Mouse (Mus musculus) forebrain, embryonic 11.5 days (tissue): ENCODE data around the gene Pla2g16. TPM values are rescaled to one million over a fixed set of nuclear protein-coding genes. Genes with fewer than 3 reads are reported as not detected.
A peak's percentile ranks its signal among the peaks of the same experiment; 100 is the strongest.

Source experiments
- ATAC-seq: fragments of 200-750 bp; cut with Nextera tagmentation; replicated peaks from 2 replicates; pipeline ENCODE4 v1.8.0; 2017; ENCODE audit warnings: moderate TSS enrichment; ENCODE audit not compliant: low FRiP score
- DNase-seq: peaks from one replicate; pipeline ENCODE4 v3.0.0-alpha.2; 2017; ENCODE audit warnings: low spot score
- H3K27ac ChIP-seq: fragments of 300-500 bp; sonication (generic); 2 replicates; pipeline ENCODE4 v1.5.1; 2014; ENCODE audit warnings: low read depth, low read length
- H3K27me3 ChIP-seq: fragments of 300-500 bp; sonication (generic); 2 replicates; pipeline ENCODE4 v1.6.1; 2014; ENCODE audit warnings: mild to moderate bottlenecking, low read length, mixed read lengths; ENCODE audit not compliant: control insufficient read depth, insufficient read depth
- H3K36me3 ChIP-seq: fragments of 300-500 bp; sonication (generic); 2 replicates; pipeline ENCODE4 v1.6.1; 2014; ENCODE audit warnings: mild to moderate bottlenecking, low read length, moderate library complexity, mixed read lengths; ENCODE audit not compliant: control insufficient read depth, insufficient read depth
- H3K4me1 ChIP-seq: fragments of 300-500 bp; sonication (generic); replicated peaks from 2 replicates; pipeline ENCODE4 v1.6.1; 2014; ENCODE audit warnings: low read length, mixed read lengths; ENCODE audit not compliant: control insufficient read depth, insufficient read depth
- H3K4me2 ChIP-seq: fragments of 300-500 bp; sonication (generic); 2 replicates; pipeline ENCODE4 v1.6.1; 2014; ENCODE audit warnings: low read depth, mild to moderate bottlenecking, low read length, moderate library complexity, mixed read lengths; ENCODE audit not compliant: severe bottlenecking
- H3K4me3 ChIP-seq: fragments of 300-500 bp; sonication (generic); 2 replicates; pipeline ENCODE4 v1.5.1; 2014; ENCODE audit warnings: low read depth, low read length
- H3K9ac ChIP-seq: fragments of 300-500 bp; sonication (generic); 2 replicates; pipeline ENCODE4 v1.6.1; 2014; ENCODE audit warnings: low read length
- H3K9me3 ChIP-seq: fragments of 300-500 bp; sonication (generic); 2 replicates; pipeline ENCODE4 v1.6.1; 2016; ENCODE audit warnings: low read length, mixed read lengths; ENCODE audit not compliant: control insufficient read depth
- WGBS: fragments of 180-500 bp; shearing (Covaris S2); extraction: QIAGEN DNeasy Blood & Tissue Kit; methylation state at CpG from one replicate; pipeline ENCODE4 v1.1.7; 2014; 5-methylcytosine and 5-hydroxymethylcytosine counted together
- polyA plus RNA-seq: library from polyadenylated mRNA; unstranded; fragments of >200 nt; fragmentation: Nextera tagmentation; extraction: Ambion mirVana; gene quantifications from 2 replicates; pipeline ENCODE4 v1.2.1, GENCODE M21; 2014

The Pla2g16 gene
- polyA plus RNA-seq, 1 experiment from 2014 or later, result 4.4 TPM

GRCm38 (mm10) chr19:7556641-7557040, 618 bp upstream of the Pla2g16 start:
- Histone ChIP-seq H3K27ac (no peak overlapping the region), H3K4me1 (peaks cover 2% of the 10 kb centered on the region; the same call in 1 of the 2 replicates), H3K9ac (no peak overlapping the region), H3K9me3 (no peaks in the 10 kb centered on the region), H3K27me3 (no peaks in the 10 kb centered on the region), H3K4me3 (no peak overlapping the region), H3K4me2 (no peak overlapping the region), H3K36me3 (no peaks in the 10 kb centered on the region)
- 96% methylated on average over 1 of the region's 1 CpGs for WGBS
- DNase-seq, result no peak
- no peak for ATAC-seq

GRCm38 (mm10) chr19:7557844-7558243, 585 bp downstream of the Pla2g16 start:
- DNase-seq, result no peak
- H3K27me3 ChIP-seq, result no peaks in the 10 kb centered on the region
- no peaks in the 10 kb centered on the region for H3K36me3 ChIP-seq
- peak overlapping the region; percentile 71 for H3K4me2 ChIP-seq
- peak overlapping the region; percentile 56 for H3K9ac ChIP-seq
- peak overlapping the region; percentile 41 for H3K4me3 ChIP-seq
- ATAC-seq, result no peak
- H3K4me1 ChIP-seq, result peaks cover 2% of the 10 kb centered on the region; the same call in 1 of the 2 replicates
- H3K27ac ChIP-seq, result no peak overlapping the region
- 3% methylated on average over 4 of the region's 4 CpGs for WGBS
- H3K9me3 ChIP-seq, result no peaks in the 10 kb centered on the region

- Histone ChIP-seq H3K27ac (no peak overlapping the region), H3K4me3 (no peak overlapping the region), H3K4me1 (peaks cover 2% of the 10 kb centered on the region; the same call in 1 of the 2 replicates), H3K36me3 (no peaks in the 10 kb centered on the region), H3K9ac (no peak overlapping the region), H3K4me2 (no peak overlapping the region), H3K27me3 (no peaks in the 10 kb centered on the region), H3K9me3 (no peaks in the 10 kb centered on the region)
- ATAC-seq, result no peak
- 84% methylated on average over 4 of the region's 4 CpGs for WGBS
- DNase-seq, result no peak
These were observed 1.4 kb downstream of the Pla2g16 start for GRCm38 (mm10) chr19:7558675-7559074.

GRCm38 (mm10) chr19:7559986-7560385, 2.7 kb downstream of the Pla2g16 start:
- Histone ChIP-seq H3K9me3 (no peaks in the 10 kb centered on the region), H3K27me3 (no peaks in the 10 kb centered on the region), H3K36me3 (no peaks in the 10 kb centered on the region), H3K9ac (no peak overlapping the region), H3K27ac (no peak overlapping the region), H3K4me1 (peaks cover 2% of the 10 kb centered on the region; the same call in 1 of the 2 replicates), H3K4me2 (no peak overlapping the region), H3K4me3 (no peak overlapping the region)
- DNase-seq (no peak), ATAC-seq (no peak)
- WGBS, result 83% methylated on average over 4 of the region's 4 CpGs

- Histone ChIP-seq H3K4me3 (no peak overlapping the region), H3K36me3 (no peaks in the 10 kb centered on the region), H3K9me3 (no peaks in the 10 kb centered on the region), H3K9ac (no peak overlapping the region), H3K27ac (no peak overlapping the region), H3K4me2 (no peak overlapping the region), H3K27me3 (no peaks in the 10 kb centered on the region), H3K4me1 (peaks cover 2% of the 10 kb centered on the region; the same call in 1 of the 2 replicates)
- no peak for DNase-seq
- 76% methylated on average over 3 of the region's 3 CpGs for WGBS
- no peak for ATAC-seq
These were observed 4.2 kb downstream of the Pla2g16 start for GRCm38 (mm10) chr19:7561456-7561855.

- 89% methylated on average over 10 of the region's 10 CpGs for WGBS
- Histone ChIP-seq H3K36me3 (no peaks in the 10 kb centered on the region), H3K9ac (no peak overlapping the region), H3K4me2 (no peak overlapping the region), H3K27me3 (no peaks in the 10 kb centered on the region), H3K27ac (no peak overlapping the region), H3K4me3 (no peak overlapping the region), H3K4me1 (peaks cover 2% of the 10 kb centered on the region; the same call in 1 of the 2 replicates), H3K9me3 (no peaks in the 10 kb centered on the region)
- DNase-seq (no peak), ATAC-seq (no peak)
These were observed 5.4 kb downstream of the Pla2g16 start for GRCm38 (mm10) chr19:7562601-7563129.

GRCm38 (mm10) chr19:7563676-7564075, 6.4 kb downstream of the Pla2g16 start:
- no peaks in the 10 kb centered on the region for H3K27me3 ChIP-seq
- no peaks in the 10 kb centered on the region for H3K4me1 ChIP-seq
- DNase-seq (no peak), ATAC-seq (no peak)
- H3K9me3 ChIP-seq, result no peaks in the 10 kb centered on the region
- 82% methylated on average over 2 of the region's 2 CpGs for WGBS
- no peak overlapping the region for H3K4me3 ChIP-seq
- H3K36me3 ChIP-seq, result no peaks in the 10 kb centered on the region
- H3K9ac ChIP-seq, result no peak overlapping the region
- no peak overlapping the region for H3K27ac ChIP-seq
- no peak overlapping the region for H3K4me2 ChIP-seq

GRCm38 (mm10) chr19:7564457-7564856, 7.2 kb downstream of the Pla2g16 start:
- no peak overlapping the region for H3K4me2 ChIP-seq
- no peaks in the 10 kb centered on the region for H3K4me1 ChIP-seq
- no peak overlapping the region for H3K9ac ChIP-seq
- H3K27ac ChIP-seq, result no peak overlapping the region
- H3K36me3 ChIP-seq, result no peaks in the 10 kb centered on the region
- H3K4me3 ChIP-seq, result no peak overlapping the region
- no peaks in the 10 kb centered on the region for H3K27me3 ChIP-seq
- 81% methylated on average over 1 of the region's 1 CpGs for WGBS
- H3K9me3 ChIP-seq, result no peaks in the 10 kb centered on the region
- DNase-seq (no peak), ATAC-seq (no peak)

GRCm38 (mm10) chr19:7566826-7567225, 9.6 kb downstream of the Pla2g16 start:
- Histone ChIP-seq H3K9ac (no peak overlapping the region), H3K27ac (no peak overlapping the region), H3K9me3 (no peaks in the 10 kb centered on the region), H3K4me3 (no peak overlapping the region), H3K4me1 (no peaks in the 10 kb centered on the region), H3K36me3 (no peaks in the 10 kb centered on the region), H3K27me3 (no peaks in the 10 kb centered on the region), H3K4me2 (no peak overlapping the region)
- DNase-seq, result no peak
- 77% methylated on average over 3 of the region's 3 CpGs for WGBS
- no peak for ATAC-seq
